Mouse (Mus musculus) lung, embryonic 16.5 days (tissue): ENCODE results near the gene Gm18336. TPM values are rescaled to one million over a fixed set of nuclear protein-coding genes. Genes with fewer than 3 reads are reported as not detected.
"Not testable (repeated sequence)": the region's sequence is repeated elsewhere in the genome, so short reads cannot be mapped to it uniquely, and the experiment has no call there.

ENCODE experiments used
- ATAC-seq: fragments of 200-750 bp; cut with Nextera tagmentation; 2 replicates; pipeline ENCODE4 v1.8.0; 2017; ENCODE audit warnings: low read depth, mild to moderate bottlenecking, moderate library complexity
- H3K27ac ChIP-seq: fragments of 300-500 bp; sonication (generic); 2 replicates; pipeline ENCODE4 v1.5.1; 2014; ENCODE audit warnings: mild to moderate bottlenecking, control low read depth, low read length
- H3K27me3 ChIP-seq: fragments of 300-500 bp; sonication (generic); 2 replicates; pipeline ENCODE4 v1.6.1; 2014; ENCODE audit warnings: low read depth, low read length, mixed read lengths; ENCODE audit not compliant: control insufficient read depth, insufficient read depth
- H3K36me3 ChIP-seq: fragments of 300-500 bp; sonication (generic); 2 replicates; pipeline ENCODE4 v1.6.1; 2014; ENCODE audit warnings: low read length; ENCODE audit not compliant: control insufficient read depth, insufficient read depth
- H3K4me1 ChIP-seq: fragments of 300-500 bp; sonication (generic); replicated peaks from 2 replicates; pipeline ENCODE4 v1.6.1; 2014; ENCODE audit warnings: low read length, mixed read lengths; ENCODE audit not compliant: control insufficient read depth, insufficient read depth
- H3K4me2 ChIP-seq: fragments of 300-500 bp; sonication (generic); 2 replicates; pipeline ENCODE4 v1.6.1; 2014; ENCODE audit warnings: low read depth, low read length, control low read depth
- H3K4me3 ChIP-seq: fragments of 300-500 bp; sonication (generic); 2 replicates; pipeline ENCODE4 v1.5.1; 2014; ENCODE audit warnings: mild to moderate bottlenecking, low read length, control low read depth
- H3K9ac ChIP-seq: fragments of 300-500 bp; sonication (generic); 2 replicates; pipeline ENCODE4 v1.6.1; 2014; ENCODE audit warnings: low read length, control low read depth
- H3K9me3 ChIP-seq: fragments of 300-500 bp; sonication (generic); 2 replicates; pipeline ENCODE4 v1.6.1; 2016; ENCODE audit warnings: low read length; ENCODE audit not compliant: control insufficient read depth
- WGBS: fragments of 180-500 bp; shearing (Covaris S2); extraction: QIAGEN DNeasy Blood & Tissue Kit; methylation state at CpG from one replicate; pipeline ENCODE4 v1.1.7; 2014; 5-methylcytosine and 5-hydroxymethylcytosine counted together
- polyA plus RNA-seq: library from polyadenylated mRNA; unstranded; fragments of >200 nt; fragmentation: Nextera tagmentation; extraction: Ambion mirVana; gene quantifications from 2 replicates; pipeline ENCODE4 v1.2.1, GENCODE M21; 2015

Gm18336 gene
- not detected in 2 replicates for polyA plus RNA-seq

- not testable (repeated sequence) for H3K36me3 ChIP-seq, H3K4me2 ChIP-seq, H3K4me1 ChIP-seq, H3K9me3 ChIP-seq, H3K4me3 ChIP-seq, H3K27ac ChIP-seq, H3K9ac ChIP-seq, H3K27me3 ChIP-seq, ATAC-seq
- 80% methylated on average over 1 of the region's 2 CpGs for WGBS
Measured at GRCm38 (mm10) chrX:73398636-73399035, at the start of gene Gm18336. Gm18336 (minus strand) TSS chrX:73398736.

GRCm38 (mm10) chrX:73441428-73441827 lies 42.9 kb upstream of the Gm18336 start:
- WGBS: 51% methylated on average over 2 of the region's 2 CpGs
- H3K4me1 ChIP-seq: no peaks in the 10 kb centered on the region
- no peak overlapping the region for H3K4me2 ChIP-seq
- no peaks in the 10 kb centered on the region for H3K9me3 ChIP-seq
- H3K9ac ChIP-seq: no peak overlapping the region
- H3K4me3 ChIP-seq: no peak overlapping the region
- no peaks in the 10 kb centered on the region for H3K27me3 ChIP-seq
- no peaks in the 10 kb centered on the region; the same call in 1 of the 2 replicates for H3K36me3 ChIP-seq
- ATAC-seq: no peak
- H3K27ac ChIP-seq: no peak overlapping the region

GRCm38 (mm10) chrX:73435252-73435651 lies 36.7 kb upstream of the Gm18336 start, which contains the start of gene Trex2:
Trex2 (minus strand) TSS chrX:73435344.
- ATAC-seq: no peak

GRCm38 (mm10) chrX:73432850-73433249 lies 34.3 kb upstream of the Gm18336 start:
- Histone ChIP-seq H3K4me1 (no peaks in the 10 kb centered on the region), H3K4me3 (no peak overlapping the region), H3K9me3 (no peaks in the 10 kb centered on the region), H3K27me3 (no peaks in the 10 kb centered on the region), H3K4me2 (no peak overlapping the region), H3K36me3 (no peaks in the 10 kb centered on the region), H3K27ac (no peak overlapping the region), H3K9ac (no peak overlapping the region)
- 66% methylated on average over 5 of the region's 5 CpGs for WGBS
- no peak for ATAC-seq

More at GRCm38 (mm10) chrX:73435252-73435651, 36.7 kb upstream of the Gm18336 start, which contains the start of gene Trex2:
- Histone ChIP-seq H3K4me3 (no peak within 1 kb of the TSS), H3K27ac (no peak within 1 kb of the TSS), H3K4me2 (no peak within 1 kb of the TSS), H3K4me1 (no peaks in the 10 kb centered on the region), H3K36me3 (no peaks in the 10 kb centered on the region), H3K9ac (no peak within 1 kb of the TSS), H3K27me3 (no peaks in the 10 kb centered on the region), H3K9me3 (no peaks in the 10 kb centered on the region)
- 50% methylated on average over 11 of the region's 11 CpGs for WGBS

GRCm38 (mm10) chrX:73430036-73430435 lies 31.5 kb upstream of the Gm18336 start:
- Histone ChIP-seq H3K27ac (no peak overlapping the region), H3K4me3 (no peak overlapping the region), H3K27me3 (no peaks in the 10 kb centered on the region), H3K4me2 (no peak overlapping the region), H3K9me3 (no peaks in the 10 kb centered on the region), H3K36me3 (no peaks in the 10 kb centered on the region), H3K4me1 (no peaks in the 10 kb centered on the region), H3K9ac (no peak overlapping the region)
- ATAC-seq: no peak
- 66% methylated on average over 2 of the region's 2 CpGs for WGBS

GRCm38 (mm10) chrX:73412767-73413166 lies 14.2 kb upstream of the Gm18336 start:
- no peak overlapping the region for H3K4me3 ChIP-seq
- H3K27me3 ChIP-seq: peaks cover 3% of the 10 kb centered on the region
- no peak overlapping the region for H3K4me2 ChIP-seq
- no peaks in the 10 kb centered on the region for H3K36me3 ChIP-seq
- WGBS: 25% methylated on average over 1 of the region's 1 CpGs
- no peak overlapping the region for H3K27ac ChIP-seq
- ATAC-seq: no peak
- no peak overlapping the region for H3K9ac ChIP-seq
- H3K9me3 ChIP-seq: no peaks in the 10 kb centered on the region
- H3K4me1 ChIP-seq: no peaks in the 10 kb centered on the region

GRCm38 (mm10) chrX:73410880-73411517 lies 12.5 kb upstream of the Gm18336 start, which contains the start of gene Zfp92:
Zfp92 (plus strand) TSS chrX:73411096.
- Histone ChIP-seq H3K36me3 (no peaks in the 10 kb centered on the region), H3K27me3 (peaks cover 3% of the 10 kb centered on the region), H3K9me3 (no peaks in the 10 kb centered on the region), H3K27ac (no peak within 1 kb of the TSS), H3K9ac (no peak within 1 kb of the TSS), H3K4me3 (peak within 1 kb of the TSS; percentile 30), H3K4me2 (peak within 1 kb of the TSS; percentile 47), H3K4me1 (no peaks in the 10 kb centered on the region)
- ATAC-seq: no peak
- 13% methylated on average over 20 of the region's 20 CpGs for WGBS

GRCm38 (mm10) chrX:73401616-73402015 lies 3.1 kb upstream of the Gm18336 start:
- ATAC-seq: no peak
- Histone ChIP-seq H3K9ac (no peak overlapping the region), H3K4me3 (no peak overlapping the region), H3K9me3 (no peaks in the 10 kb centered on the region), H3K27me3 (no peaks in the 10 kb centered on the region; the same call in 1 of the 2 replicates), H3K4me1 (no peaks in the 10 kb centered on the region), H3K36me3 (no peaks in the 10 kb centered on the region), H3K27ac (no peak overlapping the region), H3K4me2 (no peak overlapping the region)
- 89% methylated on average over 12 of the region's 12 CpGs for WGBS

- no peak overlapping the region for H3K27ac ChIP-seq
- H3K4me1 ChIP-seq: no peaks in the 10 kb centered on the region
- no peak for ATAC-seq
- 86% methylated on average over 19 of the region's 20 CpGs for WGBS
- H3K9ac ChIP-seq: no peak overlapping the region
- no peaks in the 10 kb centered on the region for H3K36me3 ChIP-seq
- H3K27me3 ChIP-seq: no peaks in the 10 kb centered on the region; the same call in 1 of the 2 replicates
- H3K4me3 ChIP-seq: no peak overlapping the region
- H3K9me3 ChIP-seq: no peaks in the 10 kb centered on the region
- H3K4me2 ChIP-seq: no peak overlapping the region
Measured at GRCm38 (mm10) chrX:73400951-73401350, 2.4 kb upstream of the Gm18336 start.
